Mouse (Mus musculus) neural tube, embryonic 11.5 days (tissue): ENCODE results near the gene Opalin. TPM values are rescaled to one million over a fixed set of nuclear protein-coding genes. Genes with fewer than 3 reads are reported as not detected.

Experiments
- ATAC-seq: fragments of 200-750 bp; cut with Nextera tagmentation; 2 replicates; pipeline ENCODE4 v1.8.0; 2017; ENCODE audit warnings: moderate number of reproducible peaks, mild to moderate bottlenecking, moderate TSS enrichment, moderate library complexity; ENCODE audit not compliant: insufficient read depth, low FRiP score, low TSS enrichment
- DNase-seq: peaks from one replicate; pipeline ENCODE4 v3.0.0-alpha.2; 2015; ENCODE audit warnings: low spot score
- H3K27ac ChIP-seq: fragments of 300-500 bp; sonication (generic); 2 replicates; pipeline ENCODE4 v1.5.1; 2014; ENCODE audit warnings: low read depth, mild to moderate bottlenecking, low read length
- H3K27me3 ChIP-seq: fragments of 300-500 bp; sonication (generic); 2 replicates; pipeline ENCODE4 v1.6.1; 2014; ENCODE audit warnings: mild to moderate bottlenecking, low read length, mixed read lengths; ENCODE audit not compliant: control insufficient read depth, insufficient read depth
- H3K36me3 ChIP-seq: fragments of 300-500 bp; sonication (generic); 2 replicates; pipeline ENCODE4 v1.6.1; 2014; ENCODE audit warnings: mild to moderate bottlenecking, low read length, moderate library complexity, mixed read lengths; ENCODE audit not compliant: control insufficient read depth, insufficient read depth
- H3K4me1 ChIP-seq: fragments of 300-500 bp; sonication (generic); 2 replicates; pipeline ENCODE4 v1.6.1; 2014; ENCODE audit warnings: low read length, mixed read lengths; ENCODE audit not compliant: control insufficient read depth, insufficient read depth
- H3K4me2 ChIP-seq: fragments of 300-500 bp; sonication (generic); 2 replicates; pipeline ENCODE4 v1.6.1; 2014; ENCODE audit warnings: low read depth, mild to moderate bottlenecking, moderate library complexity
- H3K4me3 ChIP-seq: fragments of 300-500 bp; sonication (generic); 2 replicates; pipeline ENCODE4 v1.5.1; 2014; ENCODE audit warnings: low read depth, low read length
- H3K9ac ChIP-seq: fragments of 300-500 bp; sonication (generic); 2 replicates; pipeline ENCODE4 v1.6.1; 2014; ENCODE audit warnings: mild to moderate bottlenecking, low read length
- H3K9me3 ChIP-seq: fragments of 300-500 bp; sonication (generic); 2 replicates; pipeline ENCODE4 v1.6.1; 2016; ENCODE audit warnings: low read length; ENCODE audit not compliant: control insufficient read depth
- WGBS: fragments of 180-500 bp; shearing (Covaris S2); extraction: QIAGEN DNeasy Blood & Tissue Kit; methylation state at CpG from one replicate; pipeline ENCODE4 v1.1.7; 2014; 5-methylcytosine and 5-hydroxymethylcytosine counted together
- polyA plus RNA-seq: library from polyadenylated mRNA; unstranded; fragments of >200 nt; fragmentation: Nextera tagmentation; extraction: Ambion mirVana; gene quantifications from 2 replicates; pipeline ENCODE4 v1.2.1, GENCODE M21; 2014

The Opalin gene
- not detected in 2 replicates for polyA plus RNA-seq

DNA sequence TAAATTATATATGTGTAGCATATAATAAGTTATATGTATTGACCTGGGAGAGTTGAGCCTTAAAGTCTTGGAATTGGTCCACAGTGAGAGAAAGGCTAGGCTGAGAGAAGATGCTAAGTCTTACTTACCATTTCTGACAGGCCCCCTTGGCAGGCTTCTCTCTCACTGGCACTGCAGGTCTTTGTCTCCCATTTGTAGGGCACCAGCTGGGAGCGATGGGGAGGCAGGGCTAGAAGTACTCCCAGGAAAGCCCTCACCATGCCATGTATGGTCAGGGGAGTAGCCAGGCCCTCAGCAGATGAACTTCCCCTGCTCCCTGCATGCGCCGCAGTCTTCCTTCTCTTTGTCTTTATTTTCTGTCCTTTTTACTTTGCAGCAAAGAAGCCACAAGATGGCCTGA lies at the start of gene Opalin:
Opalin (minus strand) TSS at position 208 of the 400 bp plus-strand sequence.
- Histone ChIP-seq H3K9ac (no peak within 1 kb of the TSS), H3K9me3 (no peaks in the 10 kb centered on the region), H3K4me2 (no peak within 1 kb of the TSS), H3K27me3 (no peaks in the 10 kb centered on the region), H3K36me3 (no peaks in the 10 kb centered on the region), H3K27ac (no peak within 1 kb of the TSS), H3K4me3 (no peak within 1 kb of the TSS), H3K4me1 (0 out of 2 replicates have a peak, but pooled peaks cover 3% of the 10 kb centered on the region)
- 88% methylated on average over 3 of the region's 3 CpGs for WGBS
- DNase-seq (no peak), ATAC-seq (no peak)

DNA sequence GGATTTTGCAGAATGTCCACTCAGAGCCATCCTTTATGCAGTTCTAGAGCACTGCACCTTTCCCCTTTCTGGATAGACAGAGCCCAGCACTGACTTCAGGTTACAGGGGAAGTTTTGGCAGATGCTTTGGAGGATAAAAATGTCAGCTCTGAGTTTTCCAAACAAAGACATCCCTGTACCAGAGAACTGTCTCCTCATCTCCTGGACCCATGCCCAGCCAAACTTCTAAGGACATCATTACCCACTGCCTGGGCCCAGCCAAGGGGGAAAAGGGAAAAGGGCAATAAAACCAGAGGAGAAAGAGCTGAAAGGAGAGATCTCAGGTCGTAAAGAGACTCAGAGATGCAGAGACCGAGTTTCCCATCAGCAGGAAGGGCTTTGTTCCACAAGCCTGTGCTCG lies 46.1 kb upstream of the Opalin start:
- WGBS, result 7% methylated on average over 3 of the region's 3 CpGs
- H3K4me1 ChIP-seq, result no peaks in the 10 kb centered on the region
- no peak overlapping the region for H3K9ac ChIP-seq
- no peaks in the 10 kb centered on the region for H3K9me3 ChIP-seq
- DNase-seq (no peak), ATAC-seq (no peak)
- no peaks in the 10 kb centered on the region for H3K27me3 ChIP-seq
- no peak overlapping the region for H3K4me2 ChIP-seq
- no peak overlapping the region for H3K27ac ChIP-seq
- no peak overlapping the region for H3K4me3 ChIP-seq
- no peaks in the 10 kb centered on the region for H3K36me3 ChIP-seq

- Histone ChIP-seq H3K4me1 (peaks cover under 1% of the 10 kb centered on the region), H3K4me2 (no peak overlapping the region), H3K27me3 (no peaks in the 10 kb centered on the region), H3K4me3 (no peak overlapping the region), H3K9me3 (no peaks in the 10 kb centered on the region), H3K36me3 (no peaks in the 10 kb centered on the region), H3K27ac (no peak overlapping the region), H3K9ac (no peak overlapping the region)
- no peak for ATAC-seq
- 94% methylated on average over 13 of the region's 13 CpGs for WGBS
- no peak for DNase-seq
These were observed 43.0 kb upstream of the Opalin start for GRCm38 (mm10) chr19:41119924-41120323.

- H3K36me3 ChIP-seq, result no peaks in the 10 kb centered on the region
- no peaks in the 10 kb centered on the region for H3K27me3 ChIP-seq
- H3K4me1 ChIP-seq, result peaks cover 9% of the 10 kb centered on the region
- H3K9ac ChIP-seq, result no peak overlapping the region
- H3K27ac ChIP-seq, result no peak overlapping the region
- H3K9me3 ChIP-seq, result no peaks in the 10 kb centered on the region
- no peak overlapping the region for H3K4me2 ChIP-seq
- 62% methylated on average over 6 of the region's 6 CpGs for WGBS
- no peak for ATAC-seq
- no peak for DNase-seq
- no peak overlapping the region for H3K4me3 ChIP-seq
These were observed 41.4 kb upstream of the Opalin start for GRCm38 (mm10) chr19:41118346-41118745.

GRCm38 (mm10) chr19:41117334-41117733 lies 40.4 kb upstream of the Opalin start:
- DNase-seq, result no peak
- no peak overlapping the region for H3K4me2 ChIP-seq
- no peak overlapping the region for H3K4me3 ChIP-seq
- H3K36me3 ChIP-seq, result no peaks in the 10 kb centered on the region
- ATAC-seq, result no peak
- no peak overlapping the region for H3K27ac ChIP-seq
- WGBS, result 88% methylated on average over 4 of the region's 4 CpGs
- peaks cover 13% of the 10 kb centered on the region for H3K4me1 ChIP-seq
- no peaks in the 10 kb centered on the region for H3K27me3 ChIP-seq
- H3K9ac ChIP-seq, result no peak overlapping the region
- no peaks in the 10 kb centered on the region for H3K9me3 ChIP-seq

DNA sequence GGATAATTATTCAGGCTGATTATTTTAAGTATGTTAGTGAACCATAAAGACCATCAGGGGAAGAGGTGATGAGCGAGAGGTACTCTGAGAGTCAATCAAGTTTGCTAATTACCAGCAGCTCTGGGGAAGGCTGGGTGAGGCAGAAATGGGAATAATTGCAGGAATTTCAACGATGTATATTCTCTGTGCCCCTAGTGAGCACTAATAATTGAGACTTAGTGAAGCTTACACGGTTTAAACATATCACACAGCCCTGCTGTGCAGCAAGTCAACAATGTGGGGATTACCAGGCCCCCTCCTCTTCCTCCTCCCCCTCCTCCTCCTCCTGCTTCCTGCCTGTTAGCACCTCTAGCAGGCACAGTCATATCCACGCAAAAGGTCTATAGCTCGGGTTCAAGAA lies 37.7 kb upstream of the Opalin start:
- Histone ChIP-seq H3K9ac (no peak overlapping the region), H3K9me3 (no peaks in the 10 kb centered on the region), H3K4me1 (peaks cover 13% of the 10 kb centered on the region), H3K4me3 (no peak overlapping the region), H3K4me2 (no peak overlapping the region), H3K36me3 (no peaks in the 10 kb centered on the region), H3K27ac (no peak overlapping the region), H3K27me3 (no peaks in the 10 kb centered on the region)
- WGBS, result 38% methylated on average over 5 of the region's 5 CpGs
- DNase-seq (no peak), ATAC-seq (no peak)

GRCm38 (mm10) chr19:41113911-41114531 lies 37.1 kb upstream of the Opalin start:
- no peaks in the 10 kb centered on the region for H3K27me3 ChIP-seq
- DNase-seq, result peak; percentile 42
- H3K4me1 ChIP-seq, result peaks cover 13% of the 10 kb centered on the region
- H3K9me3 ChIP-seq, result no peaks in the 10 kb centered on the region
- H3K4me3 ChIP-seq, result no peak overlapping the region
- no peaks in the 10 kb centered on the region for H3K36me3 ChIP-seq
- H3K9ac ChIP-seq, result no peak overlapping the region
- ATAC-seq, result peak; percentile 85; the same call in 1 of the 2 replicates
- no peak overlapping the region for H3K27ac ChIP-seq
- no peak overlapping the region for H3K4me2 ChIP-seq
- 71% methylated on average over 17 of the region's 17 CpGs for WGBS

DNA sequence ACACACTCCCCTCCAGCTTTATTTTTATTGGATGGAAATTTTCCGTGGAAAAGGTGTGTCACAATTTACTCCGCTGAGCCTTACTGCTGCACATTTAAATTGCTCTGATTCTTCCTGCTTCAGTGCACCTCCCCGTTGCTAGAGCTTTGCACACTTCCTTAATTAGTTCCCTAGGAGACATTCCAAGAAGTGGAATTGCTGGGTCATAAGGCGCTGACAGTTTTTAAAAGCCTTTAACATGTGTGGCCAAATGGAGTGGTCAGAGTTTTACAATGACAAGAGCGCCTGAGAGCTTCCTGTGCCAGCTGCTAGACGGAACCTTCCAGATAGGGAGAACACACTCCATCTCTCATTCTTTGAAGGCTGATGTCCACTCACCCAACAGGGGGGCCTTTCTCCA lies 35.7 kb upstream of the Opalin start:
- no peaks in the 10 kb centered on the region for H3K27me3 ChIP-seq
- no peak overlapping the region for H3K27ac ChIP-seq
- H3K9me3 ChIP-seq, result no peaks in the 10 kb centered on the region
- H3K4me2 ChIP-seq, result no peak overlapping the region
- no peak overlapping the region for H3K4me3 ChIP-seq
- whole genome bisulfite sequencing, result 36% methylated on average over 6 of the region's 6 CpGs
- no peak overlapping the region for H3K9ac ChIP-seq
- peaks cover 13% of the 10 kb centered on the region for H3K4me1 ChIP-seq
- ATAC-seq, result no peak
- H3K36me3 ChIP-seq, result no peaks in the 10 kb centered on the region
- no peak for DNase-seq

DNA sequence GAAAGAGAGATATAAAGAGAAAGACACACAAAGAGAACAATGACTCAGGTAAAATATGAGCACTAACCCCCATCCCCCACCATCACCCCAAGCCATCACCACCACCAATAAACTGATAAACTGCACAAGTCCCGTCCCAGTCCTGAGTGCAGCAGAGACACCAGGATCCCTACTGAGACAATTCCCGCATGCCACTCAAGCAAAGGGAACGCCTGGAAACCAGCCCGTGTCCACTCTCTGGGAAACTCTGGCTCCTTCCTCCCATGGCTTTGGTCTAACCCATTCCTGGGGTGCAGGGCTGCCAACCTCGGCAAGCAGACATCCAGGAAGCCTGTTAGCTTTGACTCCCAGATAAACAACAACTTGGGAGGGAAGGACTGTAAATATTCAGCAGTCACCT lies 33.1 kb upstream of the Opalin start:
- WGBS, result 41% methylated on average over 5 of the region's 5 CpGs
- H3K4me1 ChIP-seq, result peaks cover 13% of the 10 kb centered on the region
- no peak overlapping the region for H3K9ac ChIP-seq
- H3K9me3 ChIP-seq, result no peaks in the 10 kb centered on the region
- no peak for DNase-seq
- no peak overlapping the region for H3K27ac ChIP-seq
- H3K36me3 ChIP-seq, result no peaks in the 10 kb centered on the region
- no peak overlapping the region for H3K4me2 ChIP-seq
- no peak for ATAC-seq
- H3K27me3 ChIP-seq, result no peaks in the 10 kb centered on the region
- H3K4me3 ChIP-seq, result no peak overlapping the region
